Mouse (Mus musculus) E14TG2a.4 (cell line): ENCODE results near the gene Git1.

Experiments
- CTCF ChIP-seq: conservative IDR thresholded peaks from 2 replicates; pipeline ENCODE4 v1.5.1; 2014; ENCODE audit warnings: low read length
- POU5F1 ChIP-seq: IDR thresholded peaks from 2 replicates; pipeline ENCODE4 v1.6.1; 2014; ENCODE audit warnings: low read length, borderline replicate concordance

DNA sequence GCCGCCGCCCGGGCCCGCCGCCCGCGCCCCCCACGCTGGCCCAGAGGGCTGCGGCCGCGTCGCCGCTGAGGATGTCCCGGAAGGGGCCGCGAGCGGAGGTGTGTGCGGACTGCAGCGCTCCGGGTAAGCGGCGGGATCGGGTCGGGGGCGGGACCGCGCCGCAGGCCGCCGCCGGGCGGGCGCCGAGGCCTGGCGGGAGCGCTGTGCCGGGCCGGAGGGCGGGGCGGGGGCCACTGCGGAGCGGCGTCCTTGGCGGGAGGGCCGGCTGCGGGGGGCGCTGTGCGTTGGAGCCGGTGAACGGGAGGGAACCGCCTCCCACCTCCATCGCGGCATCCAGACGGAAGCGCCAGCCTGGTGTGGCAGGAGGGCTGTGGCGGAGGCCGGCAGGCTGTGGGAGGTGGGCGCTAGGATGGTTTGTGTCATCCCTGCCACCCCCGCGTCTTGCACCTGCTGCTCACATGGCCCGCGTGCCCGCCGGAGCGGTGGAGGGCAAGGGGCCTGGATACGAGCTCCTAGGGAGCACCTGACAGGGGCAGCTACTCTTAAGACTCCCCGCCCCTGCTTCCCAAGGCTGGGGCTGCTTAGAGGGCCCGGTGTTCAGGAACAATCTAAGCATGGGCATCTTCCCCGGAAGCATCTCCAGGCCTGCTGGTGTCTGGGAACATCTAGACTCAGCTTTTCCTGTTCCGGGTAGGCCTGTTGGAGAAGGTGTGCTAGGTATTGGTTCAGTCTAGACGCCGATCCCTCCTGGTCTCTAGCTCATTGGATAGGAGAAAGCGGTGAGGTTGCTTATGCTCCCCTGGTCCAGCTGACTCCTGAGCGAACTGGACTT, at the start of gene Git1:
- TF ChIP-seq CTCF (no peak), POU5F1 (no peak)
